Mouse (Mus musculus) ovary, postnatal 10 days (tissue): ENCODE measurements around the gene Epyc.

Experiments
- DNase-seq: peaks from one replicate; pipeline ENCODE4 v3.0.0; 2022; ENCODE audit warnings: low spot score

Gene Epyc

DNA sequence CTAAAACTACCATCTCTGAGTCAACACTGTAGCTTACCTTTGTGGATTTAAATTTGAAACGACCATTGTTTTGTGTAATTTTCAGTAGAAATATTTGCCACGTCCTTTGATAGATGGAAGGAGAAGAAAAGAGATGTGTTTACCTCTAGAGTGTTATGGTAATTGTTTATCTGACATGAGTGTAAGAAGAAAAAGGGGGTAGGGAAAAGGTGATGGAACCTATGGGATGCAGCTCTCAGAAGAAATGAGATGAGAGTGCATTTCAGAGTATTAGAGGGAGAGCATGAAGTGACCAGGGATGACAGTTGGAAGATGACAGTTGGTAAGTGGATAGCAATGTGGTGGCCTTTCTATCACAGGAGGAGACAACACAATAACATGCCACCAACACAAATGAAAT is at the start of gene Epyc:
TSS of gene Epyc (plus strand) at position 301 of the 400 bp plus-strand sequence.
- no peak for DNase-seq

DNA sequence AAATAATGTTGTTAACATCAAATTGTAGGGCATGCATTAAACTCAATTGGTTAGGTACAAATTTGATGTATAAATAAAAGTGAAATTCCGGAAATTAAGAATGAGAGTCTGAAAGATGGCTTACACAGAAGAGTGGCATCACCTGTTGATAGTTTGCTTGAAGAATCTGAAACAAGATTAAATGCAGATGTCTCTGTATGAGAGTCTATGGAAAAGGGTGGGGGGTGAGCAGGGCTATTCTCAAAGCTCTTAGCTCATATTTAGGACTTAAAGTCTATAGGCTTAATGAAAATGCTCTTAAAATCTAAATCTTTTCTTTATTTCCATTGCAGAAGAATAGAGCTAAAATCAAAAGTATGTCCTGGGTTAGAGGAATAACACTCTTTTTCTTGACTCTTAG is 48.2 kb upstream of the Epyc start:
- no peak for DNase-seq

DNA sequence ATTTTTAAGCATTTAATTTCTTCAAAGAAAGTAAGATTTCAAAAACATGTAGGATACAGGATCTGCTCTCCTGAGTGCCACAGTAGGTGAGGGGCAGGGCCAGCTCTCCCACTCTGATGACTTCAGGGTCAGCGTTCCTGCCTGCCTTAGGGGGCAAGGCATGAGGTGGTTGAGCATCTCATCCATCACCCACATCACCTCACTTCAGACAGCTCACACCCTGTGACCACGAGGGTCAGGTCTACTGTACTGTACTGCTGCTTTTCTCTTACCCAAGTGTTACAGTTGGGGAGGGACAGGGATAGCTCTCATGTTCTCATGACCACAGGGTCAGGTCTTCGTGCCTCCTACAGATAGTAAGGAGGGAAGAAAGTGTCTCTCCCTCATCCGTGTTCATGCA is 42.1 kb upstream of the Epyc start:
- DNase-seq, result no peak

DNA sequence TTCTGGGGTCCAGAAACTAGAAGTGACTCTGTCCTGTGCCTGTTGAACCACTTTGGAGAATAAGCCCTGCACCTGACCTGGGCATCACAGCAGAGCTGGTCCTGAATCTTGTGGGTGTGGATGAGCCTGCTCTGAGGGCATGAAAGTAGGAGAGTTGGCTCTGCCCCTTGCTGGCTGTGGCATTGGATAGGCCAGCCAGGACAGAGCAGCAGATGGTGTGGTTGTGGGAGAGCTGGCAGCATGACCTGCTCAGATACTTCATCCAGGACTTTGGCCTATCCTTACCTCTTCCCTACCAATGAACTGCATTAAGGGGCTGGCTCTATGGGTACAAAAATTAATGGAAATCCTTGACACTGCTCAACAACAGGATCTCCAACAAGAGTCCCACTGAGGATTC is 40.6 kb upstream of the Epyc start:
- DNase-seq, result no peak

DNA sequence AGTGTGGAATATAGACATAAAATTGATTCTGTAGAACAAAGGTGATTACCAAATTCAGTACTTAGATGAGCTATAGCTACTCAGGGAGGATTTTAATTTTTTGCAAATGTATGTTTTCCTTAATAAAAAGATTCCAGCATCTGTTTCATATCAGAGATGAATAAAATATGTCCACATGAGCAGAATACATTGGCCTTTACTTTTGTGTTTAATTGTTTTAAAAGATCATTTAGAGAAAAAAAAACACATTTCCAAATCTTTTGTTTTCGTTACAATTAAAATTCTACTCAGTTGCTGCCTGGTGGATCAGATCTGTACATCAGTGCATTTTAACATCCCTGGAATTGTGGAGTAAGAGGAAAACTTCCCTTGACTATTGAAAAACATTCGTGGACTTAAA is 37.3 kb upstream of the Epyc start, which contains the start of gene Kera:
TSS of gene Kera (plus strand) at position 301 of the 400 bp plus-strand sequence.
- DNase-seq, result no peak

DNA sequence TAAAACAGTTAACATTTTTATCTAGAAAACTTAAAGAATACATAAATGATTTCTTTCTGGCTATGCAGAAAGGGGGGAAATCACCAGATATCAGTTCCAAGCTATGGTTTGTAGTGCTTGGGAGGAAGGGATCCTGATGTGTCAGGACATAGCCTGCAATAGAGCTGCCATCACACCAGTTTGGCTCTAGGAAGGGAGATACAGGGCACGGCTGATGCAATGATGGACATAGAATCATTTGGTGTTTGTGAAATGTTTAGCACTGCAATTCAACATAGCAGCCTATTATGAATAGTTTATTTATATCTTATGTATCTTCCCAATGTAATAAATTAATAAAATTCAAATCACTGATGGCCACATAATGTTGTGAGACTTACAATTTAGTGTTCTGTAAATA is 21.5 kb upstream of the Epyc start:
- DNase-seq, result no peak

DNA sequence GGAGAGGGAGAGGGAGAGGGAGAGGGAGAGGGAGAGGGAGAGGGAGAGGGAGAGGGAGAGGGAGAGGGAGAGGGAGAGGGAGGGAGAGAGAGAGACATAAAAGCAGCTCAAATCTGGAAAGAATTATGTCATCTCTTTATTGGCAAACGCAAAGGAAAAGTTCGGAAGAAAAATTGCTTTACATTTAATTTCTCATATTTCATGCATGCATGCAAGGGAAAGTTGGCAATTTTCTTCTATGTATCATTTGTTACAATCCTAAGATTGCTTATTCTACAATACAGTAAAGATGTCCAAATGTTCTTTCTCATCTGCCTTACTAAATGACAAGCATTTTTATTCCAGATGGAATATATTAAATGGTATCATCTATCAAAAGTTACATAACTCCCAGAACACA is 19.5 kb upstream of the Epyc start:
- DNase-seq, result no peak

DNA sequence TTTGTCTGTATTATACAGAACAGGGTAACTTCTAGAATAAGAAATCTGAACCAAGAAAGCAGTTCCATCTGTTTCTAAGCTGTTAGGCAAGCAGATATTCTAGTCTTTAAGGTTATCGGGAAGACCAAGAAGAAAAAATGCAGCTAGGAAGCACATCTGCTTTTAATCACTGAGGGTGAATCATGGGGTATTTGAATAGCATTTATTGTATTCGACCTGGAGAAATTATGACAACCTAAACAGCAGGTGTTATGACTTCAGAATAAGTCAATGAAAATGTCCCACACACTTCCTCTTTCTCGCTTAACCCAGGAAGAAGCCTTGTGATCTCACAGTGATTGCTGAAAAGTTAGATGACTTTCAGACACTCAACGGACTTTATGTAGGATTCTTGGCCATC is 18.8 kb upstream of the Epyc start:
- DNase-seq, result no peak

DNA sequence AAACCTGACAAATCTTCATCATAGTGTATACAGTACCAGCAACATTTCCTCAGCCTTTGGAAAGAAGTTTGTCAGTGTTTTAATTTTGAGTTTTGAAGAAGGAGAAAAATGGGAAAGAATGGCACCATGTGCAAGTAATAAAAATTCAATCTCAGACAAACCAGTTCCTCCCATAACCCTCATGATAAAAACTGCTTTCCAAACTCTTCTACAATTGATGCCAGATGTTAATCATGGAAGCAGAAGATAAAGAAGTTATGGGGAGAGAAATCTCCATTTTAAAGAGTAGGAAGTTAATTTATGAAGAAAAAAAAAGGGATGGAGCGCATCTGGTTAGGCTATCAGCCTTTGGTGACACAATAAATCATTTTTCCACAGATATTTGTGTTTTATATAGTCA is 17.3 kb upstream of the Epyc start:
- DNase-seq, result no peak

DNA sequence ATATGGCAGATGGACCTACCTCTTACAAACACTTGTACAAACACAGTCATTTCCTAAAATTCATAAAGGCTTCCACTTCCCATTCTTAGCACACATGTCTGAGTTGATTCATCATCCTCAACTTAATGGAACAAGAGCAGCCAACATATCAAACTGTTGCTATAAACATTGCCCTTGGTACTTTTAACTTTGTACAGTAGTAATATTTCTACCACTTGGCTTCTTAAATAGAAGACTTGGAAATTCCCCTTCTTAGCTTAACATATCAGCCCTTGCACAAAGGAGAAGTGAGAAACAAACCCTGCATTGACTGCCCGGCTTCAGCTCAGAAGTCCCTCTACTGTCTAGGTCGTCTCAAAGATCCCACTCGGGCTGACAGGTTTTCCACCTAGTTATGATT is 12.8 kb upstream of the Epyc start:
- DNase-seq, result no peak

DNA sequence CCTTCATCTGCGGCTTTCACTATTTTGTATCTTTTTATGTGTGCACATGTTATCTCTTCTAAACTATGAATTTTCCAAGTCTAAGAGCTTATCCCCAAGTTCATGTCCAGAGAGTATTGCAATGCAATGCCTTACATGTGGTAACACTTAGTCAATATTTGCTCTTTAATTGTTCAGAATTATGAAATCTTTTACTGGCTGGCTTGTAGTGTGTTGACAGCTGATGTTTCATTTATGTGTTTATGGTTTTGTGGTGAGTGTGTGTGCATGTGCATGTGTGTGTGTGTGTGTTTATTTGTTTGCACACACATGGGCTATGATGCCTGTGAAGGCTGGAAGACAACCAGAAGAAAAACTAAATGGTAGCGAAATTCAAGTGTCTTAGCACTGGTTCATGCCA is 1.9 kb upstream of the Epyc start:
- DNase-seq, result no peak

DNA sequence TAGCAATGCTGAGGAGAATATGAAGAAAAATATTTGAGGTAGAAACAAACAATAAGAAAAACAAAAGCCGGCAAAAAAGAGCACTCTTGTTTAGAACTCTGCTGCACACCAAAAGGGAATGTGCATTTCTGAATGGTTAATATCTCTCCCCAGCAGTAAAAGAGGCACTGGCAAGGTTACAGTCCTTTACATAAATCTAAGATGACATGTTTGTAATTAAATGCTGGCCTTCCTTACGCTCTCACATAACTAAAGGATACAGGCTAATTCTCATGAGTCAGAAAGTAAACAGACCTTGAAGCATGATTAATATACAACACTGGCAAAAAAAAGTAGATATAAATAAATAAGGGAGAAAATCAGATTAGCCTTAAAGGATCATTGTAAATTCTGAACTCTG is 6.5 kb downstream of the Epyc start:
- no peak for DNase-seq

DNA sequence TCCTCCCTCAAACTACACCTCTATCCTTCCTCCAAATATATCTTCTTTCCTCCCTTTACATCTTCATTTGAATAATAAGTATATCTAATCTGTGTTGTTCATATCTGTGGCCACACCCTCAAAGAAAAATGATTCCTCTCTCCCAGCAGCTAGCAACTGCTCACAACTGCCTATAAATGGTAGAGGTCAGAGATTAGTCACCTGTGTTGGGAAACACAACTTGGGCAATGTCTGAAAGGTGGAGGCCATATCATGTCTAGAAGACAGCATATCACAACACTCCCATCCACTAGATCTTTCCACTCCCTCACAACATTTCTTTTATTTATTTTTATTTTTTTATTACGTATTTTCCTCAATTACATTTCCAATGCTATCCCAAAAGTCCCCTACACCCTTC is 15.6 kb downstream of the Epyc start:
- DNase-seq, result no peak

DNA sequence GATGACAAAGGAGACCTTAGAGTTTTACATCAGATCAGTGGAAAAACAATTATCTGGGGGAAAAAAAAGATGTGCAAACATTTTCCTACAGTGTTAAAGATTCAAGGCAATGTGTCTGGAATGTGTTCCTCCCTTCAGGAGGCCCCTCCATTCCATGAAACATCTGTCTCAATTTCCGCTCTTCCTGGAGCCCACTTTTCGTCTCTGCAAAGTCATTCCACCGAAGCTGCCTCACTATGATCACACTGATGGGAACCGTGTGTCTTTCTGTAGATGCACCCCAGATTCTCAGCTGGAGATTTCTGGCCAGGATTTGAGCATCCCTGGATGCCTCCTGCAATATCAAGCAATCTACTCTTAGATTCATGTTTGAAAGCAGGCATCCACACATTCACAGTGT is 24.8 kb downstream of the Epyc start:
- DNase-seq, result no peak

DNA sequence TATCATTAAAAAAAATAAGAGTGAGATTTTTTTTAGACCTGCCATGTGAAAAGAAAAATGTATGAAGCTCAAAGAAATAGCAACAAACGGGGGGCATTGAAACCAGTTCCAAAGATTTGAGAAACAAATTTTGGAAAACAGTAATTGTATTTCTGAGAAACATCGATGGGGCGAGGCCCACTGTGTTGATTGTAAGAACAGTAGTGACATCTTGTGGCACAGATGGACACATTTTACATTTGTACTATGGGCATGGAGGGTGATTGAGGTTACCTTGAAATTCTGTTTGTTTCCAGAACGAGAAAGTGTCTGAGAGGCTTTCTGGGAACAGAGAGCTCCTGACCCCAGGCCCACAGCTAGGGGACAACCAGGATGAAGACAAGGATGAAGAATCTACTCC is 26.3 kb downstream of the Epyc start:
- DNase-seq, result no peak

DNA sequence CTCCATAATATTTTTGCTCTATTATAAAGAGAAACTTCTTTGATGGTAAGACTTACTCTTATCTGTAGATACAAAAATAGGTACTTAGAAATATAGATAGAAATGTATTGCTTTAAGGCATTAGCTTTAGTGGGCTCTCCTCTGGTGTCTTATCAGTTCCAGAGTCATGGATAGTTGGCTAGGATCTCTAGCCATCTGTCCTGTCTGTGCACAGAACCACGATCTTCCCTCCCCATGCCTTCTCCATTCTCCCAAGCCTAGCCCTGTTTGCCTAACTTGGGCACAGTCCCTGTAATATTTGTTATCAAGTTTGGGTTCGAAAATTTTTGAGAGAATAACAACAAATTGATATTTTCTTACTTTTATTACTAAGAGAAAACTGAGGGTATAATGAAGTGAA is 29.4 kb downstream of the Epyc start:
- no peak for DNase-seq

DNA sequence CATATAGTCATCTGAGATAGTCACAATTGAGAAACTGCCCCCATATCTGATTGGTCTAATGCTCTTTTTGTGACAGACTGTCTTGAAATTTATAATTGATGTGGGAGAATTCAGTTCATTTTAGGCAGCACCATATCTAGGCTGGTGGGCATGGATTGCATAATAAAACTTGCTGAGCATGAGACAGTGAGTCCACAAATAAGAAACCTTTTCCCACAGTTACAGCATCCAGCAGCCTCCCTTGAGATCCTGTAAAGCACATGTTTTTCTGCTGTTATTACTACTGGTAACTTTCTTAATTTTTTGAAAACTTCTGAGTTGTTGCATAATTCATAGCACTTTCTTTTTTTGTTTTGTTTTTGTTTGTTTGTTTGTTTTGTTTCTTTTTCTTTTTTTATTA is 39.1 kb downstream of the Epyc start:
- no peak for DNase-seq

DNA sequence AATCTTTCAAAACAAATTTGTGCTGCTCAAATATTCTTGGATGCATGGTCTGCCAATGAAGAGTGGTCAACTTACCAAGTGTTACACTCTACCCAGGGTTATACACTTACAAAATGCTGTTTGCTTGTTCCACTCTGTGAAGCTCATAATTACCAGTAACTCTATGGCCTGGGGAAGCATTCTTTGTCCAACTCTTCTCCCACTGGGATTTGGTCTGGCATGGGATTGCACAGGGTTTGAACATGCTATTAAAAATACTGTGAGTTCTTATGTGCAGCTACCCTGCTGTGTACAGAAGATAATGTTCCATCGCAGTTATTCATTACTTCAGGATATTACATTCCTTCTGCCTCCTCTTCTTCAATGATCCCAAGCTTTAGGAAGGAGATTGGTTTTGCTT is 43.3 kb downstream of the Epyc start:
- DNase-seq, result no peak

DNA sequence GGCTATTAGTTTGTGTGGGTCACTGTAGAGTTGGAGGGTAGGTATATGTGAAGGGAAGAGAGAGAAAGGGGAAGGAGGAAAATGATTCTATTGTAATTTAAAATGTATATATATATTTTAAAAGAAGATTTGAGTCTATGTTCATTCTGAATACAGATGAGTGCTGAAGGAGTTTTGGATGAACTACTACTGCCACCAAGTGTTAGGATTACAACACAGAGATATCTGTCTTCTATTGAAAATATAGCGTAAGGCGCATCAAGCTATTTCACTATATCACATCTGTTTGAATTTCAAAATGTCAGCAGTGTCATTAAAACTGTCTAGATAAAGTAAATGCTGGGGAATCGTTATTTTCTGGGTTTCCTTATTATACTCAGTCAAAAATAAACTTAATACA is 45.6 kb downstream of the Epyc start:
- no peak for DNase-seq

DNA sequence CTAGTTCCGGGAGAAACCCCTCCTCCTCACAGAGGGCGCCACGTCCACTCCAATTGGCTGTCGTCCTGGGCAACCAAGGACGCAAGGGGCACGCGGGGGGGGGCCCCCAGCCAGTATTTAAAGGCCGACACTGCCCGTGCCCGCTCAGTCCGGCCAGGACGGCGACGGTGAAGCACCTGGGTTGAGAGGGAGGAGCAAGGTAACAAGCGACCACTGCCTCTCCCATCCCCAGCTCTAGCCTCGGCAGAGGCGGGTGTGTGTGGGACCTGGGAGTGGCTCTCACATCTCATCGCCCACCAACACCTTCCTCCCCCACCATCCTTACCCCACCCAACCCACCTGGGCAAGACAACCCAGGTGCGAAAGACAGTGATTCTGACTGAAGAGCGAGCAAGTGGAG is 49.0 kb downstream of the Epyc start, which contains the start of gene Ccer1:
TSS of gene Ccer1 (plus strand) at position 147 of the 400 bp plus-strand sequence.
- no peak for DNase-seq

DNA sequence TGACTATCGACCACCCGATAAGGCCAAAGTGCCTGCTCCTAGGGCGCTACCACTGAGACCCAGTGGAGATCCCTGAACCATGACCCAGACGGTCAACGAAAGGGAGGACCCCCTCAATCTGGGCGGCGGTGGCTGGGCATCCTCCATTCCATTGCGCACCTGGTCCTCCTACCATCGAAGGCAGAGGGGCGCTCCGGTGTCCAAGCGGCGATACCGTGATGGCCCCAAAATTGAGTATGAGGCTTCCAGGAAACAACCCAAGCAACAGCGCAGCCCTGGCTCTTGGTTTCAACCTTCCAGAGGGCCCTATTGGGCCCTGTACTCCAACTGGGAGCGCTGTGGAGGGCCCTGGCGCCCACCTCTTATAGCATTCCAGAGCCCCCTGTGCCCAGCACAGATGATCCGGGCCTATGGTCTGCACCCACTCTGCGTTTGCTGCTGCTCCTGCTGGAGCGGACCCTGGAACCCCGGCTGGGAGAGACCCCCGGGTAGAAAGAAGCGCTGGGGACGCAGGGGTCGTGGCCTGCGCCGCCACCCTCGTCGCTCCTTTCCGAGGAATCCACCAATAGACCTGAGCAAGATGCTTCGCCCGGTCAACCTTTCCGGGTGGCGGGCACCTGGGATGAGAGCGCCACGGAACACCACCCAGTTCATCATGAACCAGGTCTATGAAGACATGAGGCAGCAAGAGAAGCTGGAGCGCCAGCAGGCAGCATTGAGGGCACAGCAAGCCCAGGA is 49.7 kb downstream of the Epyc start:
- DNase-seq, result no peak

DNA sequence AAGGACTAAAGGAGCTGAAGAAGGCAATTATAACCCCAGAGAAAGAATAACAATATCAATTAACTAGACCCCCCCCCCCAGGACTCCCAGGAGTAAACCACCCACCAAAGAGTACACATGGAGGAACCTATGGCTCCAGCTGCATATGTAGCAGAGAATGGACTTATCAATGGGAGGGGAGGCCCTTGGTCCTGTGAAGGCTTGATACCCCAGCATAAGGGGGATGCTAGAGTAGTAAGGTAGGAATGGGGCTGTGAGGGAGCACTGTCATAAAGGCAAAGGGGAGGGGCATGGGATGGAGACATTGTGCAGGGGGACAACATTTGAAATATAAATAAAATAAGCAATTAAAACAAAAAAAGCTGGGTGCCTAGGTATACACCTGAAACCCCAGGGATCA is 58.5 kb downstream of the Epyc start:
- DNase-seq, result no peak

DNA sequence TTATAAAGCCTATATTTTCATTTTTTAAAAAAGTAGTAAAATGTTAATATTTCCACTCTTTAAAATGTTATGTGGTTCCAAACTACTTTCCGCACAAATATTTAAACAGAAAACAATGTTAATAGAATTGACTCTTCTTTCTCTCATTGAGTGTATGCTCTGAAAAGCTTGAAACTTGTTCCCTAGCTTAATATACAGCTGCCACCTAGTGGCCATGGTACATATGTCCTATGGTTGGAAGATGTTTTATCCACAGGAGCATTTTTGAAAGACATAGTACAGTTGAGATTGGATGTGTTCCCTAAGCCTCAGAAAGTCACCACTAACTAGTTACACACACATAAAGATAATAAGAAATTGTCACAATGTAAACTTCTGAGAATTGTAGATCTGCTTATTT is 60.7 kb downstream of the Epyc start:
- DNase-seq, result no peak

DNA sequence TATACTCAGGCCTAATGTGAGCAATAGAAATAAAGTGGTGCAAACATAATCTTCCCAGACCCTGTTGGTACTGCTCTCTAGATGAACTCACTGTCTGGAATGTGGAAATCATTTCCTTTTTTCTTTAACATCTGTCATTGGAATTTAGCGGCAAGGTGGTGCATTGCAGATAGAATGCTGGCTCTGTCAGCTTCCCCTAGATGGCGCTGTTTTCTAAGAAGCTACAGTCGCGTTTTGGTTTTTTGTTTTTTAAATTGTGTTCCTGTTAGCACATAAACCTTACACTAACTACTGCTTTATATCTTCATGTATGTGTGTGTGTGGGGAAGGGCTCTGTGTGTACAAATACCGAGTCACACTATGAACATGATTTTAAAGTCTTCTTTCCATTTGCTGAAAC is 68.8 kb downstream of the Epyc start:
- no peak for DNase-seq

DNA sequence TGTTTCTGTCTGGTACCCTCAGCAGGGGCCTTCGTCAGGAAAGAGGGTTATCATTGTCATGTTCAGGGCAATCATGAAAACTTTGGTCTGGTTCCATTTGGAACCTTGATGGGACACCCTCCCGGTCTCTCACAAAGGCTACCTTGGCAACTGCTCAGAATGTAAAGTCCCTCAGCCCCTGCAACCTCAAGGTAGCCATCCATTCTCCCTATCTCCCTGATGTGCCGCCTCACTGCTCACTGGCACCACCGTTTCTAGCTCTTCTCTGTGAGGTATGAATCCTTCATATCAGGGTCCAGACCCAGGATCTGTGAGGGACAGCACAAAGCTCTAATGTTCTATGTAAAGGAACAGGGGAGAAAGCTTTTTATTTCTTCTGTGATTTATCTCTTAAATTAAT is 70.7 kb downstream of the Epyc start:
- no peak for DNase-seq
